Mouse (Mus musculus): ENCODE measurements around the gene Kctd11. TPM values are rescaled to one million over a fixed set of nuclear protein-coding genes. Genes with fewer than 3 reads are reported as not detected.
A peak's percentile ranks its signal among the peaks of the same experiment; 100 is the strongest.
"Not testable (repeated sequence)": the region's sequence is repeated elsewhere in the genome, so short reads cannot be mapped to it uniquely, and the experiment has no call there.

Gene Kctd11
- polyA plus RNA-seq, 1 experiment from 2014 or later = 8.6 TPM

GRCm38 (mm10) chr11:69876867-69877266, 4.3 kb downstream of the Kctd11 start:
- H3K36me3 ChIP-seq = no peaks in the 10 kb centered on the region
- H3K9ac ChIP-seq = no peak overlapping the region
- H3K4me3 ChIP-seq = peak overlapping the region; percentile 4; the same call in 1 of the 2 replicates
- peak overlapping the region; percentile 60 for H3K27ac ChIP-seq
- peak overlapping the region; percentile 40 for H3K4me2 ChIP-seq
- 5% methylated on average over 12 of the region's 12 CpGs for WGBS
- H3K9me3 ChIP-seq = no peaks in the 10 kb centered on the region
- ATAC-seq (ENCODE audit: borderline replicate concordance, extremely low read depth, low FRiP score, low TSS enrichment) = peak; percentile 19; the same call in 1 of the 2 replicates
- no peaks in the 10 kb centered on the region for H3K27me3 ChIP-seq
- peaks cover 58% of the 10 kb centered on the region for H3K4me1 ChIP-seq

- Histone ChIP-seq H3K4me1 (peaks cover 51% of the 10 kb centered on the region), H3K4me3 (no peak overlapping the region), H3K27ac (peak overlapping the region; percentile 60), H3K36me3 (no peaks in the 10 kb centered on the region), H3K9me3 (no peaks in the 10 kb centered on the region), H3K27me3 (no peaks in the 10 kb centered on the region), H3K4me2 (peak overlapping the region; percentile 3; the same call in 1 of the 2 replicates), H3K9ac (no peak overlapping the region)
- ATAC-seq (ENCODE audit: borderline replicate concordance, extremely low read depth, low FRiP score, low TSS enrichment) = peak; percentile 15; the same call in 1 of the 2 replicates
- 16% methylated on average over 7 of the region's 7 CpGs for WGBS
Observed at GRCm38 (mm10) chr11:69876186-69876585, 5.0 kb downstream of the Kctd11 start.

GRCm38 (mm10) chr11:69872451-69872850, 8.8 kb downstream of the Kctd11 start:
- no peak for ATAC-seq (ENCODE audit: borderline replicate concordance, extremely low read depth, low FRiP score, low TSS enrichment)
- Histone ChIP-seq H3K9me3 (no peaks in the 10 kb centered on the region), H3K27me3 (no peaks in the 10 kb centered on the region), H3K27ac (no peak overlapping the region), H3K4me2 (no peak overlapping the region), H3K4me3 (no peak overlapping the region), H3K36me3 (no peaks in the 10 kb centered on the region), H3K4me1 (peaks cover 23% of the 10 kb centered on the region), H3K9ac (no peak overlapping the region)
- WGBS = 70% methylated on average over 4 of the region's 4 CpGs

GRCm38 (mm10) chr11:69871822-69872221, 9.4 kb downstream of the Kctd11 start:
- ATAC-seq (ENCODE audit: borderline replicate concordance, extremely low read depth, low FRiP score, low TSS enrichment) = no peak
- H3K4me2 ChIP-seq = no peak overlapping the region
- H3K27ac ChIP-seq = no peak overlapping the region
- no peaks in the 10 kb centered on the region for H3K27me3 ChIP-seq
- 83% methylated on average over 7 of the region's 7 CpGs for WGBS
- H3K9me3 ChIP-seq = no peaks in the 10 kb centered on the region
- no peak overlapping the region for H3K4me3 ChIP-seq
- H3K9ac ChIP-seq = no peak overlapping the region
- peaks cover 16% of the 10 kb centered on the region for H3K4me1 ChIP-seq
- no peaks in the 10 kb centered on the region for H3K36me3 ChIP-seq

DNA sequence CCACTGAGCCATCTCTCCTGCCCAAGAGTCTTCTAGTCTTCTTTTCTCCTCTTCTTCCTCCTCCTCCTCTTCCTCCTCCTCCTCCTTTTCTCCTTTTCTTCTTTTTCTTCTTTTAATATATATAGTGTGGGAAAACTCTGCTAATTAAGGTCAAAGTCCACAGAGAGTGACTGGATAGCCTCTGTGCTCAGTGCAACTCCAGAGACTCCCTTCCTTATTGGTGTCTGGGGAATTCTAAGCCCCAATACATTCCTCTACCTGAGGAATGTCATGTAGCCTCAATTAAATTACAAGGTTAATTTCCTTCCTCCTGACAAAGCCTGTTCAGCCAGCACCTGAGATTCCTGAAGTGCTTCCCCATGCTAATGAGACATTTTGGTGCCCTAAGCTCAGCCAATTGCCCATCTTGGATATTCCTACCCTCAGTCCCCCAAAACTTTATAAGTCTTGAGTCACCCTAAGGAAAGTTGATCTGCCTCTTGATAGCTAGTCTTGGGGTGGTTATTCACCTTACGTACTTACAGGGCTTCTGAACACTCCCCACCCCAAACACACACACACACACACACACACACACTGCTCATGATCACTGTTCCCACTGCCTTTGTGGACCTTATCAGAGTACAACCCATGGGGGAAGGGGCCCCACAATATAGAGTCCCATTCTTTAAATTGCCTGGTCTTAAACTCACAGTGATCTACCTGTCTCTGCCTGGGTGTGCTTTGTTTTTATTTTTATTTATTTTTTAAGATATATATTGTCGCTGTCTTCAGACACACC, 10.7 kb downstream of the Kctd11 start:
- Histone ChIP-seq H3K9ac (no peak overlapping the region), H3K36me3 (no peaks in the 10 kb centered on the region), H3K4me1 (peaks cover 3% of the 10 kb centered on the region), H3K4me2 (no peak overlapping the region), H3K27me3 (no peaks in the 10 kb centered on the region), H3K4me3 (no peak overlapping the region), H3K9me3 (no peaks in the 10 kb centered on the region), H3K27ac (no peak overlapping the region)
- ATAC-seq (ENCODE audit: borderline replicate concordance, extremely low read depth, low FRiP score, low TSS enrichment) = no peak
- 95% methylated on average over 2 of the region's 2 CpGs for WGBS

DNA sequence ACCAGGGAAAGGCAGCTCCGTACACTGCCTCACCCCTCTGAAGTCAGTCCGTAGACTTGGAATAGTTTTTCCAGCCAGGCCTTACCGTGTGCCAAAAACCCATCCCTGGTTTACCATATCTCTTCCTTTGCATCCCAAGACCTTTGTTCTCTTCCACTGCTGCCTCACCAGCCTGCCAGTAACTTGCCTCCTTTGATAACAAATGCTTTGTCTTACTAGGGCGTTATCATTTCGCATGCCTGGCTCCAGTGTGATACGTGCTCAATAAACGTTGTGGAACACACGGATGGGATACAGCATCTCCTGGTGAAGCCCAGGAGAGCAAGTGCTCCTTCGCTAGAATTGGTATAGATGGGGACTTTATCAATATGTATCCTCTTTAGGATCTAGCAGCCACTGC, 13.9 kb downstream of the Kctd11 start:
- H3K4me3 ChIP-seq = no peak overlapping the region
- H3K9ac ChIP-seq = no peak overlapping the region
- H3K4me2 ChIP-seq = no peak overlapping the region
- WGBS = 55% methylated on average over 9 of the region's 9 CpGs
- H3K27me3 ChIP-seq = no peaks in the 10 kb centered on the region
- H3K27ac ChIP-seq = no peak overlapping the region
- no peaks in the 10 kb centered on the region for H3K9me3 ChIP-seq
- H3K4me1 ChIP-seq = no peaks in the 10 kb centered on the region
- H3K36me3 ChIP-seq = no peaks in the 10 kb centered on the region
- no peak for ATAC-seq (ENCODE audit: borderline replicate concordance, extremely low read depth, low FRiP score, low TSS enrichment)

DNA sequence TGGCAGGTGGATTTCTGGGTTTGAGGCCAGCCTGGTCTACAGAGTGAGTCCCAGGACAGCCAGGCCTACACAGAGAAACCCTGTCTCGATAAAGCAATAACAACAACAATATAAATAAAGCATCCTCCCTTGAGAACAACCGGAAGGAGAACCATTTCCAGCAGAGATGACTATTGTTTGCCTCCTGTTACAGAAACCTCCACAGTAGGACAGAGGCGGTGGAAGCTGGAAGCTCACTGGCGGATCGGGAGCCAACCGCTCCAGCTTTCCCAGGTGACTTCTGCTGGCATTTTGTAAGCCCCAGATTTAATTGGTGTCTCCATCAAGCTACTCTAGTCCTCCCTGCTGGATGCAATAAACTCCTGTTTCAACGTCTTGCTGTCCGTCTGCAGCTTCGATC, 15.6 kb downstream of the Kctd11 start:
- WGBS = 75% methylated on average over 9 of the region's 9 CpGs
- Histone ChIP-seq H3K36me3 (no peaks in the 10 kb centered on the region), H3K27me3 (no peaks in the 10 kb centered on the region), H3K4me3 (no peak overlapping the region), H3K9me3 (no peaks in the 10 kb centered on the region), H3K4me2 (no peak overlapping the region), H3K27ac (no peak overlapping the region), H3K4me1 (no peaks in the 10 kb centered on the region), H3K9ac (no peak overlapping the region)
- no peak for ATAC-seq (ENCODE audit: borderline replicate concordance, extremely low read depth, low FRiP score, low TSS enrichment)

GRCm38 (mm10) chr11:69864138-69864860, 16.9 kb downstream of the Kctd11 start:
- Histone ChIP-seq H3K9me3 (no peaks in the 10 kb centered on the region), H3K4me2 (no peak overlapping the region), H3K36me3 (no peaks in the 10 kb centered on the region), H3K4me3 (no peak overlapping the region), H3K27me3 (peaks cover 3% of the 10 kb centered on the region; the same call in 1 of the 2 replicates), H3K27ac (no peak overlapping the region), H3K9ac (no peak overlapping the region), H3K4me1 (no peaks in the 10 kb centered on the region)
- WGBS = 37% methylated on average over 8 of the region's 8 CpGs
- no peak for ATAC-seq (ENCODE audit: borderline replicate concordance, extremely low read depth, low FRiP score, low TSS enrichment)

GRCm38 (mm10) chr11:69863729-69864128, 17.5 kb downstream of the Kctd11 start:
- not testable (repeated sequence) for ATAC-seq (ENCODE audit: borderline replicate concordance, extremely low read depth, low FRiP score, low TSS enrichment); H3K9me3 ChIP-seq; H3K4me2 ChIP-seq; H3K36me3 ChIP-seq; H3K27me3 ChIP-seq; H3K9ac ChIP-seq; H3K4me3 ChIP-seq; H3K27ac ChIP-seq; H3K4me1 ChIP-seq
- 46% methylated on average over 3 of the region's 3 CpGs for WGBS

GRCm38 (mm10) chr11:69858113-69858998, 22.9 kb downstream of the Kctd11 start, which contains the start of gene Tnk1:
Gene Tnk1 (minus strand): TSS chr11:69858730.
- H3K9me3 ChIP-seq = no peaks in the 10 kb centered on the region
- 16% methylated on average over 30 of the region's 30 CpGs for WGBS
- peak within 1 kb of the TSS; percentile 32 for H3K4me3 ChIP-seq
- H3K9ac ChIP-seq = peak within 1 kb of the TSS; percentile 25
- no peaks in the 10 kb centered on the region for H3K4me1 ChIP-seq
- H3K36me3 ChIP-seq = no peaks in the 10 kb centered on the region
- H3K27me3 ChIP-seq = peaks cover 17% of the 10 kb centered on the region; the same call in 1 of the 2 replicates
- peak within 1 kb of the TSS; percentile 79 for H3K27ac ChIP-seq
- ATAC-seq (ENCODE audit: borderline replicate concordance, extremely low read depth, low FRiP score, low TSS enrichment) = peak; percentile 82
- H3K4me2 ChIP-seq = peak within 1 kb of the TSS; percentile 49

DNA sequence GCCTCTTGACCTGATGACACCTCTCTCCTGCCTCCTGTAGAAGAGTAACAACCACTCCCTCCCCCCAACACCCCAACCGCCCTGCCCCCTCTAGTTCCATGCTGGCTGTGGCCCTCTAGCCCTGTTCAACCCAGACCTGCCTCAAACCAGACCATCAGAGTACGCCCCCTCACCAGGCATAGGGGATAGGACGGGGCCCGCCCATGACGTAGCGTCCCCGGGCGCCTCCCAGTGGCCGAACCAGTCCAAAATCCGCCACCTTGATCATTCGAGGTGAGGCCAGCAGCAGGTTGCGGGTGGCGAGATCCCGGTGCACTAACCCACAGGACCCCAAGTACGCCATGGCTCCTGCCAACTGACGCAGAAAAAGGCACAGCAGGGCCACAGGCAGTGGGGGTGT, 25.9 kb downstream of the Kctd11 start:
- H3K27ac ChIP-seq = no peak overlapping the region
- peaks cover 17% of the 10 kb centered on the region; the same call in 1 of the 2 replicates for H3K27me3 ChIP-seq
- H3K4me1 ChIP-seq = 0 out of 2 replicates have a peak, but pooled peaks cover 7% of the 10 kb centered on the region
- H3K36me3 ChIP-seq = peaks cover 22% of the 10 kb centered on the region
- H3K9me3 ChIP-seq = no peaks in the 10 kb centered on the region
- H3K4me3 ChIP-seq = no peak overlapping the region
- WGBS = 26% methylated on average over 16 of the region's 16 CpGs
- no peak overlapping the region; the same call in 1 of the 2 replicates for H3K4me2 ChIP-seq
- H3K9ac ChIP-seq = no peak overlapping the region
- ATAC-seq (ENCODE audit: borderline replicate concordance, extremely low read depth, low FRiP score, low TSS enrichment) = no peak
